Mouse (Mus musculus) lung, embryonic 16.5 days (tissue): ENCODE measurements around the gene Gm45261. TPM values are rescaled to one million over a fixed set of nuclear protein-coding genes. Genes with fewer than 3 reads are reported as not detected.

Experiments used
- ATAC-seq: fragments of 200-750 bp; cut with Nextera tagmentation; 2 replicates; pipeline ENCODE4 v1.8.0; 2017; ENCODE audit warnings: low read depth, mild to moderate bottlenecking, moderate library complexity
- H3K27ac ChIP-seq: fragments of 300-500 bp; sonication (generic); 2 replicates; pipeline ENCODE4 v1.5.1; 2014; ENCODE audit warnings: mild to moderate bottlenecking, control low read depth, low read length
- H3K27me3 ChIP-seq: fragments of 300-500 bp; sonication (generic); 2 replicates; pipeline ENCODE4 v1.6.1; 2014; ENCODE audit warnings: low read depth, low read length, mixed read lengths; ENCODE audit not compliant: control insufficient read depth, insufficient read depth
- H3K36me3 ChIP-seq: fragments of 300-500 bp; sonication (generic); 2 replicates; pipeline ENCODE4 v1.6.1; 2014; ENCODE audit warnings: low read length; ENCODE audit not compliant: control insufficient read depth, insufficient read depth
- H3K4me1 ChIP-seq: fragments of 300-500 bp; sonication (generic); replicated peaks from 2 replicates; pipeline ENCODE4 v1.6.1; 2014; ENCODE audit warnings: low read length, mixed read lengths; ENCODE audit not compliant: control insufficient read depth, insufficient read depth
- H3K4me2 ChIP-seq: fragments of 300-500 bp; sonication (generic); 2 replicates; pipeline ENCODE4 v1.6.1; 2014; ENCODE audit warnings: low read depth, low read length, control low read depth
- H3K4me3 ChIP-seq: fragments of 300-500 bp; sonication (generic); 2 replicates; pipeline ENCODE4 v1.5.1; 2014; ENCODE audit warnings: mild to moderate bottlenecking, low read length, control low read depth
- H3K9ac ChIP-seq: fragments of 300-500 bp; sonication (generic); 2 replicates; pipeline ENCODE4 v1.6.1; 2014; ENCODE audit warnings: low read length, control low read depth
- H3K9me3 ChIP-seq: fragments of 300-500 bp; sonication (generic); 2 replicates; pipeline ENCODE4 v1.6.1; 2016; ENCODE audit warnings: low read length; ENCODE audit not compliant: control insufficient read depth
- whole genome bisulfite sequencing: fragments of 180-500 bp; shearing (Covaris S2); extraction: QIAGEN DNeasy Blood & Tissue Kit; methylation state at CpG from one replicate; pipeline ENCODE4 v1.1.7; 2014; 5-methylcytosine and 5-hydroxymethylcytosine counted together
- polyA plus RNA-seq: library from polyadenylated mRNA; unstranded; fragments of >200 nt; fragmentation: Nextera tagmentation; extraction: Ambion mirVana; gene quantifications from 2 replicates; pipeline ENCODE4 v1.2.1, GENCODE M21; 2015

Gene Gm45261
- polyA plus RNA-seq = not detected in 2 replicates

DNA sequence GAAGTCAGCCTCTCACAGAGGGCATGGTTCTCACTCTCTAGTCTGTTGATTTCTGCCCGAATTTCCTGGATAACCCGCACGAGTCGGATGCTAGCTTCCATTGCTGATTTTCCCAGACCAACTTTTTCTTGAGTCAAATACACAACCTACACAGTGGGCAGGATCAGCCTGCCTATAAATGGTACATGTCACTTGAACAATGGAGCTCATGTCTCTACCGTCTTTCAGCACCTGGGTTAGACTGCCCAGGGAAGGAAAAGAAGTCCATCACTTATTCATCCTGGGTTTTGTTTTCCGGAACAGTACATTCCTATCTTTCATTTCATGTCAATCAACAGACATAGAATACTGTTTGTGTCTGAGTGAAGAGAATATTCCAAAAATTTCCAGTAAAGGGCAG is at the start of gene Gm45261:
Gene Gm45261, minus strand, starts transcription at position 101 of the 400 bp plus-strand sequence.
- H3K27me3 ChIP-seq = no peaks in the 10 kb centered on the region
- no peaks in the 10 kb centered on the region for H3K36me3 ChIP-seq
- no peak within 1 kb of the TSS for H3K4me2 ChIP-seq
- no peak for ATAC-seq
- WGBS = 81% methylated on average over 6 of the region's 6 CpGs
- H3K4me1 ChIP-seq = no peaks in the 10 kb centered on the region
- no peak within 1 kb of the TSS for H3K9ac ChIP-seq
- H3K27ac ChIP-seq = no peak within 1 kb of the TSS
- H3K4me3 ChIP-seq = no peak within 1 kb of the TSS
- no peaks in the 10 kb centered on the region for H3K9me3 ChIP-seq

DNA sequence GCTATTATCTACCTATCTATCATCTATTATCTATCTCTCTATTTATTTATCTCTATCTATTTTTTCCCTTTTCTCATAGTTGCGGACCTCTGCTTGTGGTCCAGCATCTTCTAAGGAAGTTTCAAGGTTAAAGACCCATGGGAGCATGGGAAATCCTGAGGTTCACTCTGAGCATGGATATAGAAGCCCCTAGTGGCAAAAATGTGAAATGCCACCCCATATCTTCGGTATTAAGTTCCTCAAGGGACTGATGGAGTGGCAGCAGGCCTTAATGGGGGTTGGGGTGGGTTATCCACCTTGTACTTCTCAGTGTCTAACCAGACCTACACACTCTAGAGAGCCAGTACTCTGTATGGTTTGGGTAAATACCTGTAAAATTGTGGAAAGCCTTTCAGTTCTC is 43.5 kb upstream of the Gm45261 start:
- Histone ChIP-seq H3K27me3 (no peaks in the 10 kb centered on the region), H3K9me3 (no peaks in the 10 kb centered on the region), H3K27ac (no peak overlapping the region), H3K9ac (no peak overlapping the region), H3K4me1 (no peaks in the 10 kb centered on the region), H3K4me3 (no peak overlapping the region), H3K4me2 (no peak overlapping the region), H3K36me3 (no peaks in the 10 kb centered on the region)
- 70% methylated on average over 2 of the region's 2 CpGs for WGBS
- no peak for ATAC-seq

DNA sequence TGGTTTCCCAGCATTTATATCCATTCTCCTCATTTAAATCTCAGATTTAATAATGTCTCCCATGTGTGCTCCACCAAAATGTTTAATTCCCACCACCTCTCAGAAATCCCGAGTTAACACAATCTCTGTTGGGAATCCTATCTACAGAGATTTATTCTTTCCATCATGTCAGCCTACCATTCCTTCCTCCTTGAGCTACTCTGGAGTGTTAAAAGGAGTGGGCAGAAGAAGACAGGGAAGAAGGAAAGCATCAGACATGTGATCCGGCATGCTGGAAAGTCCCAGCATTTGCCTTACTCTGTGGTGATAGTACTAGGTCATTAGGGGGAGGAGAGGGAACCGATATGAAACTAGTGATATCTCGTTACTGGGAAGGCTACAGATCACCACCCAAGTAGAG is 42.8 kb upstream of the Gm45261 start:
- H3K9me3 ChIP-seq = no peaks in the 10 kb centered on the region
- H3K4me3 ChIP-seq = no peak overlapping the region
- no peaks in the 10 kb centered on the region for H3K27me3 ChIP-seq
- H3K27ac ChIP-seq = no peak overlapping the region
- H3K9ac ChIP-seq = no peak overlapping the region
- H3K4me2 ChIP-seq = no peak overlapping the region
- no peak for ATAC-seq
- no peaks in the 10 kb centered on the region for H3K4me1 ChIP-seq
- 85% methylated on average over 4 of the region's 4 CpGs for WGBS
- H3K36me3 ChIP-seq = no peaks in the 10 kb centered on the region

DNA sequence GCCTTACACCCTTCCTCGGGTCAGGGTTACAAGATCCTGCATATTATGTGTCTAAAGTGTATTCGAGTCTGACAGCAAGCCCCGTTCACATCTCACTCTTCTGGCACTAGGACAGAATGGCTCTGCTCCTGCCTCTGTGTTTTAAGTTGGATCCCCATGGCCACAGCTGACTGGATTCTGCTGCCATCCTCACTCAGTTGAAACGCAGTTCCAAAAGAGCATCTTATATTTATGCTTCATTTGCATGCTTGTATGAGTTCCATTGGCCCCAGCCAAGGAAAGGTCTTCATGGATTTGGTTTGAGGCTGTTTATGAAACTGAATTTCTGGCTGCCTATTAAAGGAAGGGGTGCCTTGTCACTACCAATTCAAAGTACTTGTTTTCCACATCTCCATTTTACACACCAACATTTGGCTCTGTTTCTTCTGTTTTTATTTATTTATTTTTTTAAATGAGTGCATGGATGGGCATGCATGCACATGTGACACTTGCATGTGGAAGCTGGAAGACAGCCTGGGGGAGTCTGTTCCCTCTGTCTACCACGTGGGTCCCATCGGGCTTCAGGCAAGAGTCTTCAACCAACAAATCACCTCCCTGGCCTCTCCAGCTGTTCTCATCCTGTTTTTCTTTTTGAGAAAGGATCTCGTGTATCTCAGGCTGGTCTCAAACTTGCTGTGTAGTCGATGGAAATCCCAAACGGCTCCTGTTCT is 41.4 kb upstream of the Gm45261 start:
- no peaks in the 10 kb centered on the region for H3K36me3 ChIP-seq
- no peak for ATAC-seq
- no peak overlapping the region for H3K9ac ChIP-seq
- 78% methylated on average over 9 of the region's 9 CpGs for WGBS
- H3K4me3 ChIP-seq = no peak overlapping the region
- no peaks in the 10 kb centered on the region for H3K9me3 ChIP-seq
- H3K27ac ChIP-seq = no peak overlapping the region
- no peaks in the 10 kb centered on the region for H3K27me3 ChIP-seq
- H3K4me2 ChIP-seq = no peak overlapping the region
- H3K4me1 ChIP-seq = no peaks in the 10 kb centered on the region

DNA sequence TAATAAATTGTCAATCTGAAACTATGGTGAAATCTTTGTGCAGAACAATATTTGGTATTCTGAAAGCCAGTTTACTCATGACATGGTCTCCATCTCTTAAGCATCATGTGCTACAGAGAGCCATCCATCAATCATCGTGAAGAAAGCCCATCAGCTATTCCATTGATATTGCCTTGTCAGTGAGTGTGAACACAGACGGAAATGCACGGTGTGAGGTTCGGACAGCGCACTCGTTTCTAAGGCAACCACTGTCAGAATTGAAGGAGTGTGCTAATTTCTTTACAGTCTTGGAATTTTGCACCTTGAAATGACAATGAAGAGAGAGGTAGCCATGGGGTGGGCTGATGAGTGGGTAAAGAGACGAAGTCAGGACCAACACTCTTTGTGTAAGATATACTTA is 38.0 kb upstream of the Gm45261 start:
- no peak overlapping the region for H3K9ac ChIP-seq
- no peaks in the 10 kb centered on the region for H3K4me1 ChIP-seq
- WGBS = 75% methylated on average over 7 of the region's 7 CpGs
- no peaks in the 10 kb centered on the region for H3K27me3 ChIP-seq
- no peak overlapping the region for H3K4me2 ChIP-seq
- no peak overlapping the region for H3K4me3 ChIP-seq
- H3K27ac ChIP-seq = no peak overlapping the region
- no peaks in the 10 kb centered on the region for H3K9me3 ChIP-seq
- no peak for ATAC-seq
- no peaks in the 10 kb centered on the region for H3K36me3 ChIP-seq

DNA sequence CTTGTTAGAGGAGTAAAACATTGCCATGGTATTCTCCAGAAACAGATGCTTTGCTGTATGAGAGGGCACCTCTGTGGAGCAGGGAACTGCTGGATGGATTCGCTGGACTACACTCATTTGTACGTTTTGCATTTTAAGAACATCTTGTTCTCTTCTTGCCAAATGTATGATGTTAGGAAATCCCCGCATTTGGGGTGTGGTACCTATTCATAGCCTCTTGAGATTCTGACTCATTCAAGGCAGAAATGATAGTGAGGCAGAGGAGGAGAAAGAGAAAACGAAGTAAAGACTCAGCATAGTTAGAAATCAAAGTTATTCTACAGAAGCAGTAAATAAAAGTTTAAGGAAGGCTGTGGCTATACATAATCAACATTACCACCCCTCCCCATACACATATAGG is 35.1 kb upstream of the Gm45261 start:
- no peak overlapping the region for H3K4me3 ChIP-seq
- H3K27me3 ChIP-seq = no peaks in the 10 kb centered on the region
- ATAC-seq = no peak

DNA sequence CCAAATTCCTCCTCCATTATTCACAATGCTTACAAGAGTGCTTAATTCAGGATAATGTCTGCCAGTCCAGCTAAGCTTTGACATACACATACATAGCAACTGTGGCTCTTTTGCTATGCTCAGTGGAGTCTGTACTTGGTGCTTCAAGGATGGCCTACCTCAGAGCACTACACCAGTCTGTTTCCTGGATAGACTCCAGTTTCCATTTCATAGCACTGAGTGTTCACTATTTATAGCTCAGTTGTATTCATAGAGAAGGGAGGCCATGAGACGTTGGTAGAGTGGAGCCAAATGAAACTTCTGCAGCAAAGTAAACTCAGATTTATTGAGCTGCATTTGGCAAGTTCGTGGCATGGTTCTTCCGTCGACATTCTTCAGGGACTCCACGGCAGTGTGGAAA is 22.2 kb upstream of the Gm45261 start:
- 64% methylated on average over 5 of the region's 5 CpGs for WGBS
- Histone ChIP-seq H3K9me3 (no peaks in the 10 kb centered on the region), H3K4me3 (no peak overlapping the region), H3K36me3 (no peaks in the 10 kb centered on the region), H3K4me1 (no peaks in the 10 kb centered on the region), H3K4me2 (no peak overlapping the region), H3K27me3 (no peaks in the 10 kb centered on the region), H3K27ac (no peak overlapping the region), H3K9ac (no peak overlapping the region)
- no peak; the same call in 1 of the 2 replicates for ATAC-seq

More for the DNA sequence above, 35.1 kb upstream of the Gm45261 start:
- no peak overlapping the region for H3K27ac ChIP-seq
- no peaks in the 10 kb centered on the region for H3K4me1 ChIP-seq
- no peaks in the 10 kb centered on the region for H3K9me3 ChIP-seq
- WGBS = 73% methylated on average over 4 of the region's 4 CpGs
- H3K4me2 ChIP-seq = no peak overlapping the region
- H3K36me3 ChIP-seq = no peaks in the 10 kb centered on the region
- H3K9ac ChIP-seq = no peak overlapping the region

DNA sequence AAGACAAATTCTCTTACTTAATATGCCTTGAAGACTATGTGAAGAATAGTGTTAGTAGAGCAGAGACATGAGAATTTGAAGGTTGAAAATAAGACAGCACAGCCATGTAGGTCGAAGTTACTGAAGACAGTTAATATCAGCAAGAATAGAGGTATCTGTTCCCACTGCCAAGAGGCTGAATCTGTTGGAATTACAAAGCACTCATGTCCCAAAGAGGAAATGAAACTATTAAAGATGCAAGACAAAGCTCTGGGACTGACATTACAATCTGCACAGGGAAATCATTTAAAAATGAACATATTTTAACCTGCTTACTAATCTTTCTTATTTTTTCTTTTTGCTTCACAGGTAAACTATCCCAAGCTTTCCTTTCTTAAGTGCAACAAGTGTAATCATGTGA is 13.7 kb upstream of the Gm45261 start:
- ATAC-seq = no peak
- Histone ChIP-seq H3K9me3 (no peaks in the 10 kb centered on the region), H3K4me2 (no peak overlapping the region), H3K9ac (no peak overlapping the region), H3K36me3 (no peaks in the 10 kb centered on the region), H3K4me1 (no peaks in the 10 kb centered on the region), H3K27me3 (no peaks in the 10 kb centered on the region), H3K27ac (no peak overlapping the region), H3K4me3 (no peak overlapping the region)
- 45% methylated on average over 1 of the region's 1 CpGs for WGBS

DNA sequence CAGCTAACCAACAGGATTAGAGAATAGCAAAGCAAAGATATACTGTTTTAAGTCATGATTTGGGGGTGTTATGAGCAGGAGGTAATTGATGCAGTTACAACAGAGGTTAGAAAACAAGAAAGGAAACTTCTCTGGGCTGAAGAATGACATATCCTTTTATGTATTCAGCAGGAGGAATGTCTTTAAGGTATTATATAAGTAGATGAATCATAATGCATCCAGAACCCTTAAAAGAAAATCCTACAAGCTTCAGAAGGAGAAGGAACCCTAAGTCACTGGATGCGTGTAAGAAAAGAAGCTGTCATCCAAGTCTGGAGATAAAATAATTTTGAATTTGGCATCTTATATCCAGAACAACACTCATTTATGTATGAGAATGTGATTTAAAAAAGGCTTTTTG is 11.1 kb upstream of the Gm45261 start:
- no peak overlapping the region for H3K9ac ChIP-seq
- no peak overlapping the region for H3K4me3 ChIP-seq
- no peak for ATAC-seq
- no peaks in the 10 kb centered on the region for H3K27me3 ChIP-seq
- no peaks in the 10 kb centered on the region for H3K9me3 ChIP-seq
- 95% methylated on average over 1 of the region's 1 CpGs for WGBS
- H3K4me1 ChIP-seq = no peaks in the 10 kb centered on the region
- no peak overlapping the region for H3K4me2 ChIP-seq
- no peak overlapping the region for H3K27ac ChIP-seq
- H3K36me3 ChIP-seq = no peaks in the 10 kb centered on the region

DNA sequence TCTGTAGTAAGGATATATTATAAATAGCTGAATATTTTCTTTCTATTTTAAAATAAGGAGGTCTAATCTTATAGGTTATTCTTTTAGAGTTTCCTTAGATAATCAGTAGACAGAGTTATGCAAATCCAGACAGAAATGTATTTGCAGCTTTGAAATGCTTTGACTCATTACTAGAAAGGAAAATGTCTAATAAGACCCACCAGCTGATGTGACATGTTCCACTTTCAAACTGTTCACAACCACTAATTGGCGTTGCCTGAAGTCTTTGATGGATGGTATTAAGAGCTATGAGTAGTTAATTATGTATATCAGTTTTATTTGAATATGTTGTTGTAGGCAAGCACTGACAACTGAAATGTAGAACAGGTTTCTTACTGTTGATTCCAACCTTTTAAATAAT is 1.3 kb downstream of the Gm45261 start:
- no peak for ATAC-seq
- Histone ChIP-seq H3K27me3 (no peaks in the 10 kb centered on the region), H3K9ac (no peak overlapping the region), H3K4me3 (no peak overlapping the region), H3K27ac (no peak overlapping the region), H3K4me1 (no peaks in the 10 kb centered on the region), H3K36me3 (no peaks in the 10 kb centered on the region), H3K4me2 (no peak overlapping the region), H3K9me3 (no peaks in the 10 kb centered on the region)
- WGBS = 71% methylated on average over 1 of the region's 1 CpGs
